ENCODE assay signal across 8 mouse cellular contexts in genomic region chr10:13714920-13715293, GRCm38 (mm10).
DNase-seq lines count a peak whose midpoint lies in the region; ATAC-seq and TF ChIP-seq lines count a peak whose summit lies in the region.

No protein-coding gene starts in this region.

- H3K9me3 ChIP-seq in heart, embryonic 11.5 days (replicated peaks; ENCODE audit: control insufficient read depth, low read length) = no peaks in the 10 kb centered on the region
- H3K9me3 ChIP-seq in forebrain, embryonic 12.5 days = no peaks in the 10 kb centered on the region
- H3K9me3 ChIP-seq in hindbrain, postnatal 0 days (ENCODE audit: low read length) = no peaks in the 10 kb centered on the region
- H3K9me3 ChIP-seq in midbrain, postnatal 0 days (ENCODE audit: low read length) = no peaks in the 10 kb centered on the region

- H3K36me3 ChIP-seq in heart, embryonic 11.5 days (ENCODE audit: control insufficient read depth, insufficient read depth, low read length) = no peaks in the 10 kb centered on the region
- H3K36me3 ChIP-seq in forebrain, embryonic 12.5 days (replicated peaks) = no peaks in the 10 kb centered on the region
- no peaks in the 10 kb centered on the region for H3K36me3 ChIP-seq in hindbrain, postnatal 0 days (ENCODE audit: insufficient read depth, low read length)
- H3K36me3 ChIP-seq in midbrain, postnatal 0 days (ENCODE audit: insufficient read depth, low read length) = no peaks in the 10 kb centered on the region

- H3K4me1 ChIP-seq in heart, embryonic 11.5 days (ENCODE audit: control insufficient read depth, insufficient read depth, low read length) = no peaks in the 10 kb centered on the region
- H3K4me1 ChIP-seq in forebrain, embryonic 12.5 days = peaks cover 22% of the 10 kb centered on the region
- peaks cover 18% of the 10 kb centered on the region; the same call in 1 of the 2 replicates for H3K4me1 ChIP-seq in hindbrain, postnatal 0 days (ENCODE audit: insufficient read depth, low read length)
- H3K4me1 ChIP-seq in midbrain, postnatal 0 days (ENCODE audit: insufficient read depth, low read length) = 0 out of 2 replicates have a peak, but pooled peaks cover 4% of the 10 kb centered on the region

- no peak for TF ChIP-seq CTCF in hindbrain, postnatal 0 days (IDR thresholded peaks at IDR 0.05; ENCODE audit: low read depth)
- no peak for TF ChIP-seq CTCF in midbrain, postnatal 0 days (IDR thresholded peaks at IDR 0.05)

- H3K27me3 ChIP-seq in heart, embryonic 11.5 days (ENCODE audit: control insufficient read depth, insufficient read depth, low read length) = no peaks in the 10 kb centered on the region
- peaks cover 11% of the 10 kb centered on the region; the same call in 1 of the 2 replicates for H3K27me3 ChIP-seq in forebrain, embryonic 12.5 days
- H3K27me3 ChIP-seq in hindbrain, postnatal 0 days (ENCODE audit: insufficient read depth, low read length) = no peaks in the 10 kb centered on the region
- H3K27me3 ChIP-seq in midbrain, postnatal 0 days (ENCODE audit: insufficient read depth, low read length) = no peaks in the 10 kb centered on the region

- no peak overlapping the region for H3K4me3 ChIP-seq in heart, embryonic 11.5 days (ENCODE audit: low read depth, low read length)
- no peak overlapping the region for H3K4me3 ChIP-seq in forebrain, embryonic 12.5 days (replicated peaks)
- H3K4me3 ChIP-seq in hindbrain, postnatal 0 days (ENCODE audit: low read length) = no peak overlapping the region
- H3K4me3 ChIP-seq in midbrain, postnatal 0 days (ENCODE audit: low read depth, low read length) = no peak overlapping the region

- no peak overlapping the region for H3K9ac ChIP-seq in heart, embryonic 11.5 days (ENCODE audit: low read depth, low read length)
- H3K9ac ChIP-seq in forebrain, embryonic 12.5 days = no peak overlapping the region
- H3K9ac ChIP-seq in hindbrain, postnatal 0 days (replicated peaks; ENCODE audit: low read length) = no peak overlapping the region
- no peak overlapping the region for H3K9ac ChIP-seq in midbrain, postnatal 0 days (replicated peaks; ENCODE audit: low read length, poor library complexity, severe bottlenecking)

- no peak overlapping the region for H3K4me2 ChIP-seq in heart, embryonic 11.5 days
- H3K4me2 ChIP-seq in forebrain, embryonic 12.5 days = peak overlapping the region; percentile 24; the same call in 1 of the 2 replicates
- H3K4me2 ChIP-seq in hindbrain, postnatal 0 days (ENCODE audit: low read depth, low read length) = peak overlapping the region; percentile 27; the same call in 1 of the 2 replicates
- H3K4me2 ChIP-seq in midbrain, postnatal 0 days (ENCODE audit: low read depth, low read length, poor library complexity, severe bottlenecking) = no peak overlapping the region

- ATAC-seq in heart, embryonic 11.5 days (replicated peaks; ENCODE audit: insufficient number of reproducible peaks, low FRiP score, low TSS enrichment) = no peak
- peak; percentile 49; the same call in 1 of the 2 replicates for ATAC-seq in forebrain, embryonic 12.5 days (ENCODE audit: low FRiP score)
- peak; percentile 68 for ATAC-seq in hindbrain, postnatal 0 days
- ATAC-seq in midbrain, postnatal 0 days (ENCODE audit: low FRiP score) = no peak

- H3K27ac ChIP-seq in heart, embryonic 11.5 days (ENCODE audit: low read depth, low read length) = 0 out of 2 replicates have a peak overlapping the region, but pooled peaks have one; percentile 29
- peak overlapping the region; percentile 61; the same call in 1 of the 2 replicates for H3K27ac ChIP-seq in forebrain, embryonic 12.5 days
- peak overlapping the region; percentile 65 for H3K27ac ChIP-seq in hindbrain, postnatal 0 days
- no peak overlapping the region for H3K27ac ChIP-seq in midbrain, postnatal 0 days (ENCODE audit: low read depth, low read length)

- DNase-seq in heart, postnatal 4 days = no peak
- DNase-seq in hindbrain, postnatal 0 days (ENCODE audit: low spot score) = no peak
- peak; percentile 36 for DNase-seq in midbrain, postnatal 0 days (ENCODE audit: low spot score)
- no peak for DNase-seq in natural killer cell, adult 2 months (ENCODE audit: low spot score in 2 of 2)
- no peak for DNase-seq in thymus, postnatal 25 days
- no peak for DNase-seq in layer of hippocampus, adult 9-10 months (ENCODE audit: low spot score)

- 76% methylated on average over 7 of the region's 7 CpGs for WGBS in heart, embryonic 11.5 days (ENCODE audit: insufficient replicate concordance)
- WGBS in forebrain, embryonic 12.5 days = 28% methylated on average over 7 of the region's 7 CpGs
- 15% methylated on average over 7 of the region's 7 CpGs for WGBS in hindbrain, postnatal 0 days
- 21% methylated on average over 7 of the region's 7 CpGs for WGBS in midbrain, postnatal 0 days

Comparison
In these comparisons a context has a peak if more than half of its experiments do, and no peak if none do; other contexts are left out.
1. ATAC-seq: peak in forebrain, embryonic 12.5 days (single experiment) and hindbrain, postnatal 0 days (single experiment); none in heart, embryonic 11.5 days (single experiment) and midbrain, postnatal 0 days (single experiment).
2. H3K4me2 ChIP-seq: peak in forebrain, embryonic 12.5 days (single experiment) and hindbrain, postnatal 0 days (single experiment); none in heart, embryonic 11.5 days (single experiment) and midbrain, postnatal 0 days (single experiment).